Mouse (Mus musculus): Measurements from ENCODE around the gene Mcm8. TPM values are rescaled to one million over a fixed set of nuclear protein-coding genes. Genes with fewer than 3 reads are reported as not detected.
A peak's percentile ranks its signal among the peaks of the same experiment; 100 is the strongest.

Mcm8 gene
- polyA plus RNA-seq, 1 experiment, result 3.0 TPM

- H3K4me1 ChIP-seq (ENCODE audit: control insufficient read depth, insufficient read depth, low read length), result peaks cover 19% of the 10 kb centered on the region
- peak within 1 kb of the TSS; percentile 97 for H3K4me3 ChIP-seq (ENCODE audit: insufficient read depth, low read length)
- peak within 1 kb of the TSS; percentile 55 for H3K27ac ChIP-seq (ENCODE audit: insufficient read depth, low read depth, low read length)
- TF ChIP-seq CTCF (IDR thresholded peaks at IDR 0.05; ENCODE audit: low read depth, low read length) (peak; percentile 82), POLR2A (IDR thresholded peaks at IDR 0.05; ENCODE audit: borderline replicate concordance, low read depth, low read length) (peak; percentile 79; the same call in 1 of the 2 replicates)
Measured at GRCm38 (mm10) chr2:132846407-132847358, 30.7 kb downstream of the Mcm8 start, which contains the start of gene Crls1. Crls1 (plus strand) TSS chr2:132846666.

DNA sequence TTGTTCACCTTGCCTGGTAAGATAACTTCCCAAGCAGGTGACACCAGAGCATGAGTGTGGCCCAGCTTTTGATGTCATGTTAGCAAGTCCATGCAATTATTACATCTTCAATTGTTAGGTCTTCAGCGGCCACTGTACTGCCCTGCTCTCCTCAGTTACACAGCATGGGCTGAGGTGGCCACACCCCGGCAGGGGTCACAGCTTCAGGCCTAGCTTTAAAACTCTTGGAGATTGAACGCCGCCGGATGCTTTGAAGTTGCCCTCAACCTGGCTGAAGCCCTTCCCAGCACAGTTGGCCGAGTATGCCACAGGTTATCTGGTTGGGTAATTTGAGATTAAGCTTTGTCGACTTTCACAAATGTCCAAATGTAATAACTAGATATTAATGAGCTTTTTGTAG, 31.6 kb downstream of the Mcm8 start:
- TF ChIP-seq POLR2A (IDR thresholded peaks at IDR 0.05; ENCODE audit: borderline replicate concordance, low read depth, low read length) (no peak), CTCF (IDR thresholded peaks at IDR 0.05; ENCODE audit: low read depth, low read length) (no peak)
- Histone ChIP-seq H3K4me1 (ENCODE audit: control insufficient read depth, insufficient read depth, low read length) (peaks cover 17% of the 10 kb centered on the region), H3K4me3 (ENCODE audit: insufficient read depth, low read length) (peak overlapping the region; percentile 97), H3K27ac (ENCODE audit: insufficient read depth, low read depth, low read length) (no peak overlapping the region)

- Histone ChIP-seq H3K27ac (ENCODE audit: insufficient read depth, low read depth, low read length) (no peak overlapping the region), H3K4me1 (ENCODE audit: control insufficient read depth, insufficient read depth, low read length) (peaks cover 17% of the 10 kb centered on the region), H3K4me3 (ENCODE audit: insufficient read depth, low read length) (no peak overlapping the region)
- TF ChIP-seq CTCF (IDR thresholded peaks at IDR 0.05; ENCODE audit: low read depth, low read length), result no peak
- TF ChIP-seq POLR2A (IDR thresholded peaks at IDR 0.05; ENCODE audit: borderline replicate concordance, low read depth, low read length), result no peak
Measured at GRCm38 (mm10) chr2:132848361-132848760, 32.4 kb downstream of the Mcm8 start.

DNA sequence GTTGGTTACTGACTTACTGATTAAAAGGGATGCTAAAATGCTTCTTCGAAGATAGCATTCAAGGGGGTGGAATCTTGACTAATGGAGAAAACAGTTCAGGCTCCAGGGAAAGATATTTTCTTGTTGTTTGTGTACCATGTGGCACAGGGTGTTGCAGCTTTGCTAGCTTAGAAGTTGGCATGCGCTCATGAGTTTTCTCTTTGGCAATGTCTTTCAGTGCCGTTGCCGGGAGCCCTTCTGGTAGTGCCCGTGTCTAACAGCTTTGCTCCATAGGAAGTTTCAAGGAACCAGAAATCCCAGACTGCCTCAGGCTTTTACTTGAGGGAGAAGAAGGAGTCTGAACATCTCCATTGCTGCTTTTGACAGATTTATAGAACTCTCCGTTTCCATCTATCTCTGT, 33.2 kb downstream of the Mcm8 start:
- TF ChIP-seq POLR2A (IDR thresholded peaks at IDR 0.05; ENCODE audit: borderline replicate concordance, low read depth, low read length), result no peak
- no peak for TF ChIP-seq CTCF (IDR thresholded peaks at IDR 0.05; ENCODE audit: low read depth, low read length)
- Histone ChIP-seq H3K4me1 (ENCODE audit: control insufficient read depth, insufficient read depth, low read length) (peaks cover 17% of the 10 kb centered on the region), H3K4me3 (ENCODE audit: insufficient read depth, low read length) (no peak overlapping the region), H3K27ac (ENCODE audit: insufficient read depth, low read depth, low read length) (no peak overlapping the region)

GRCm38 (mm10) chr2:132853051-132853450, 37.1 kb downstream of the Mcm8 start:
- Histone ChIP-seq H3K27ac (ENCODE audit: insufficient read depth, low read depth, low read length) (no peak overlapping the region), H3K4me1 (ENCODE audit: control insufficient read depth, insufficient read depth, low read length) (peaks cover 10% of the 10 kb centered on the region), H3K4me3 (ENCODE audit: insufficient read depth, low read length) (no peak overlapping the region)
- TF ChIP-seq POLR2A (IDR thresholded peaks at IDR 0.05; ENCODE audit: borderline replicate concordance, low read depth, low read length) (no peak), CTCF (IDR thresholded peaks at IDR 0.05; ENCODE audit: low read depth, low read length) (no peak)

DNA sequence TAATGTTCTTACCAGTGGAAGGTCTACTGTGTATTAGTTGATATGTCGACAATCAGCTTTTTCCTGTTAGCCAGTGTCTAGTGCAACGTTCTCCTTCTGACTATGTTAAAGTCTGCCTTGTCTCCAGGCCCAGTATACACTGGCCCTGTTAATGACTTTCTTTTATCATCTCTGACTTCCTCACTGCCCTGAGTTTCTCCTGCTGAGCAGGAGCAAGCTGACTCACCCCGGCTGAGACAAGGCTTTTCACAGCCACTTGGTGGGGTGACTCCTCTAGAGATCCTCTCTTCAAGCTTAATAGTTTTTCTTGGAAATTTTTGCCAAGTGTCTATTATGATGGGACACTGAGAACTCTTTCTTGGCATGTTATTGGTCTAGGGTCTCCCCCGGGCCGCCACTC, 40.4 kb downstream of the Mcm8 start:
- TF ChIP-seq CTCF (IDR thresholded peaks at IDR 0.05; ENCODE audit: low read depth, low read length), result no peak
- no peak for TF ChIP-seq POLR2A (IDR thresholded peaks at IDR 0.05; ENCODE audit: borderline replicate concordance, low read depth, low read length)
- no peak overlapping the region for H3K27ac ChIP-seq (ENCODE audit: insufficient read depth, low read depth, low read length)
- peaks cover 5% of the 10 kb centered on the region for H3K4me1 ChIP-seq (ENCODE audit: control insufficient read depth, insufficient read depth, low read length)
- no peak overlapping the region for H3K4me3 ChIP-seq (ENCODE audit: insufficient read depth, low read length)

DNA sequence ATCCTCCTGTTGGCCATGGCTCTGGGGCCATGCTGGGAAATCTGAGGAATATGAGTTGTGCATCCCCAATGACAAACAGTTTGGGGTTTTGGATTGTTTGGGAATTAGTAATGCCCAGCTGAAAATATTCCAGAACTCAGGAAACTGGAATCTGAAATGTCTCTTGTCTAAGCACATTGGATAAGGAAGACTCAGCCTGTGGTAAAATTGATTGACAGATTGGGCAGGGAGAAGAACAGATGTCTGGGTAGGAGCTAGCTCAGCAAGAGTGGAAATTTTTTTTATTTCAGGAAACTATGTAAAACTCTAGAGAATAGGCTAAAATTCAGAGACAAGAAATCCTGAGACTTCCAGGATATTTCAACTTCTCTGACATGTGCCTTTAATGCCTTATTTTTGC, 44.5 kb downstream of the Mcm8 start:
- Histone ChIP-seq H3K27ac (ENCODE audit: insufficient read depth, low read depth, low read length) (no peak overlapping the region), H3K4me1 (ENCODE audit: control insufficient read depth, insufficient read depth, low read length) (peaks cover 5% of the 10 kb centered on the region), H3K4me3 (ENCODE audit: insufficient read depth, low read length) (no peak overlapping the region)
- TF ChIP-seq POLR2A (IDR thresholded peaks at IDR 0.05; ENCODE audit: borderline replicate concordance, low read depth, low read length) (no peak), CTCF (IDR thresholded peaks at IDR 0.05; ENCODE audit: low read depth, low read length) (no peak)

GRCm38 (mm10) chr2:132861456-132861855, 45.5 kb downstream of the Mcm8 start:
- Histone ChIP-seq H3K4me3 (ENCODE audit: insufficient read depth, low read length) (no peak overlapping the region), H3K4me1 (ENCODE audit: control insufficient read depth, insufficient read depth, low read length) (peaks cover 5% of the 10 kb centered on the region), H3K27ac (ENCODE audit: insufficient read depth, low read depth, low read length) (no peak overlapping the region)
- TF ChIP-seq CTCF (IDR thresholded peaks at IDR 0.05; ENCODE audit: low read depth, low read length), result no peak
- no peak for TF ChIP-seq POLR2A (IDR thresholded peaks at IDR 0.05; ENCODE audit: borderline replicate concordance, low read depth, low read length)

- 0 out of 2 replicates have a peak, but pooled peaks cover 2% of the 10 kb centered on the region for H3K4me1 ChIP-seq (ENCODE audit: control insufficient read depth, insufficient read depth, low read length)
Measured at GRCm38 (mm10) chr2:132863325-132863724, 47.4 kb downstream of the Mcm8 start.

GRCm38 (mm10) chr2:132867521-132867920, 51.6 kb downstream of the Mcm8 start:
- no peak for TF ChIP-seq POLR2A (IDR thresholded peaks at IDR 0.05; ENCODE audit: borderline replicate concordance, low read depth, low read length)
- TF ChIP-seq CTCF (IDR thresholded peaks at IDR 0.05; ENCODE audit: low read depth, low read length), result no peak
- no peak overlapping the region for H3K27ac ChIP-seq (ENCODE audit: insufficient read depth, low read depth, low read length)
- H3K4me1 ChIP-seq (ENCODE audit: control insufficient read depth, insufficient read depth, low read length), result peaks cover 8% of the 10 kb centered on the region; the same call in 1 of the 2 replicates
- no peak overlapping the region for H3K4me3 ChIP-seq (ENCODE audit: insufficient read depth, low read length)

More at GRCm38 (mm10) chr2:132863325-132863724, 47.4 kb downstream of the Mcm8 start:
- H3K4me3 ChIP-seq (ENCODE audit: insufficient read depth, low read length), result no peak overlapping the region
- TF ChIP-seq POLR2A (IDR thresholded peaks at IDR 0.05; ENCODE audit: borderline replicate concordance, low read depth, low read length) (no peak), CTCF (IDR thresholded peaks at IDR 0.05; ENCODE audit: low read depth, low read length) (no peak)
- no peak overlapping the region for H3K27ac ChIP-seq (ENCODE audit: insufficient read depth, low read depth, low read length)
